Mouse (Mus musculus): ENCODE results near the gene Chad. TPM values are rescaled to one million over a fixed set of nuclear protein-coding genes. Genes with fewer than 3 reads are reported as not detected.

Chad gene
- total RNA-seq (2021), result 1 to 10 TPM; 1.5 TPM

- intact Hi-C loops (cut with DNase I), result no loop called here
- no peak for DNase-seq (ENCODE audit: low spot score)
These were observed at the start of gene Chad for GRCm38 (mm10) chr11:94564437-94565150. Gene Chad (plus strand): TSS chr11:94565047.

- DNase-seq (ENCODE audit: low spot score), result peak; percentile 34
- intact Hi-C loops (cut with DNase I), result no loop called here
These were observed 43.5 kb upstream of the Chad start, which contains the start of gene Mycbpap for GRCm38 (mm10) chr11:94521219-94521843. Gene Mycbpap (minus strand): TSS chr11:94521742.

GRCm38 (mm10) chr11:94526171-94526879 is 38.5 kb upstream of the Chad start:
- intact Hi-C loops (cut with DNase I), result no loop called here

GRCm38 (mm10) chr11:94528879-94529278 is 36.0 kb upstream of the Chad start:
- intact Hi-C loops (cut with DNase I), result no loop called here
- DNase-seq (ENCODE audit: low spot score), result no peak

More at GRCm38 (mm10) chr11:94526171-94526879, 38.5 kb upstream of the Chad start:
- no peak for DNase-seq (ENCODE audit: low spot score)

- no peak for DNase-seq (ENCODE audit: low spot score)
- intact Hi-C loops (cut with DNase I), result no loop called here
These were observed 31.7 kb upstream of the Chad start for GRCm38 (mm10) chr11:94533171-94533570.

GRCm38 (mm10) chr11:94538733-94539292 is 26.0 kb upstream of the Chad start:
- intact Hi-C loops (cut with DNase I), result no loop called here
- no peak for DNase-seq (ENCODE audit: low spot score)

GRCm38 (mm10) chr11:94539761-94540160 is 25.1 kb upstream of the Chad start:
- DNase-seq (ENCODE audit: low spot score), result no peak

GRCm38 (mm10) chr11:94542400-94542799 is 22.4 kb upstream of the Chad start:
- intact Hi-C loops (cut with DNase I), result loop anchor here (5.0 kb wide), 1 partner anchor 125 kb away; no protein-coding TSS in a partner anchor
- no peak for DNase-seq (ENCODE audit: low spot score)

More at GRCm38 (mm10) chr11:94539761-94540160, 25.1 kb upstream of the Chad start:
- intact Hi-C loops (cut with DNase I), result loop anchor here (5.0 kb wide), 1 partner anchor 122 kb away; no protein-coding TSS in a partner anchor

GRCm38 (mm10) chr11:94543344-94543743 is 21.5 kb upstream of the Chad start:
- intact Hi-C loops (cut with DNase I), result loop anchor here (5.0 kb wide), 1 partner anchor 126 kb away; no protein-coding TSS in a partner anchor
- DNase-seq (ENCODE audit: low spot score), result no peak

GRCm38 (mm10) chr11:94543932-94544331 is 20.9 kb upstream of the Chad start:
- DNase-seq (ENCODE audit: low spot score), result peak; percentile 84
- intact Hi-C loops (cut with DNase I), result loop anchor here (5.0 kb wide), 1 partner anchor 127 kb away; no protein-coding TSS in a partner anchor

- no peak for DNase-seq (ENCODE audit: low spot score)
- intact Hi-C loops (cut with DNase I), result loop anchor here (5.0 kb wide), 1 partner anchor 127 kb away; no protein-coding TSS in a partner anchor
These were observed 20.4 kb upstream of the Chad start for GRCm38 (mm10) chr11:94544422-94544821.

- DNase-seq (ENCODE audit: low spot score), result no peak
- intact Hi-C loops (cut with DNase I), result loop anchor here (5.0 kb wide), 2 partner anchors 86 to 204 kb away; no protein-coding TSS in a partner anchor
These were observed 18.5 kb upstream of the Chad start for GRCm38 (mm10) chr11:94546381-94546780.

- intact Hi-C loops (cut with DNase I), result loop anchor here (5.0 kb wide), 2 partner anchors 85 to 205 kb away; no protein-coding TSS in a partner anchor
- no peak for DNase-seq (ENCODE audit: low spot score)
These were observed 17.6 kb upstream of the Chad start for GRCm38 (mm10) chr11:94547271-94547670.

- intact Hi-C loops (cut with DNase I), result loop anchor here (5.0 kb wide), 2 partner anchors 84 to 206 kb away; no protein-coding TSS in a partner anchor
- DNase-seq (ENCODE audit: low spot score), result peak; percentile 45
These were observed 16.6 kb upstream of the Chad start for GRCm38 (mm10) chr11:94548041-94548784.

GRCm38 (mm10) chr11:94548888-94549690 is 15.8 kb upstream of the Chad start, which contains the start of gene Rsad1:
Gene Rsad1 (minus strand): TSS chr11:94549255.
- DNase-seq (ENCODE audit: low spot score), result peak; percentile 87
- intact Hi-C loops (cut with DNase I), result loop anchor here (1.0 to 5.0 kb wide), 3 partner anchors 83 to 207 kb away; no protein-coding TSS in a partner anchor

- intact Hi-C loops (cut with DNase I), result loop anchor here (1.0 to 5.0 kb wide), 3 partner anchors 82 to 208 kb away; no protein-coding TSS in a partner anchor
- no peak for DNase-seq (ENCODE audit: low spot score)
These were observed 15.0 kb upstream of the Chad start for GRCm38 (mm10) chr11:94549691-94550441.

GRCm38 (mm10) chr11:94550442-94550744 is 14.5 kb upstream of the Chad start:
- DNase-seq (ENCODE audit: low spot score), result no peak
- intact Hi-C loops (cut with DNase I), result no loop called here

GRCm38 (mm10) chr11:94558226-94558625 is 6.6 kb upstream of the Chad start:
- intact Hi-C loops (cut with DNase I), result no loop called here
- no peak for DNase-seq (ENCODE audit: low spot score)
